In the genomic region with DNA sequence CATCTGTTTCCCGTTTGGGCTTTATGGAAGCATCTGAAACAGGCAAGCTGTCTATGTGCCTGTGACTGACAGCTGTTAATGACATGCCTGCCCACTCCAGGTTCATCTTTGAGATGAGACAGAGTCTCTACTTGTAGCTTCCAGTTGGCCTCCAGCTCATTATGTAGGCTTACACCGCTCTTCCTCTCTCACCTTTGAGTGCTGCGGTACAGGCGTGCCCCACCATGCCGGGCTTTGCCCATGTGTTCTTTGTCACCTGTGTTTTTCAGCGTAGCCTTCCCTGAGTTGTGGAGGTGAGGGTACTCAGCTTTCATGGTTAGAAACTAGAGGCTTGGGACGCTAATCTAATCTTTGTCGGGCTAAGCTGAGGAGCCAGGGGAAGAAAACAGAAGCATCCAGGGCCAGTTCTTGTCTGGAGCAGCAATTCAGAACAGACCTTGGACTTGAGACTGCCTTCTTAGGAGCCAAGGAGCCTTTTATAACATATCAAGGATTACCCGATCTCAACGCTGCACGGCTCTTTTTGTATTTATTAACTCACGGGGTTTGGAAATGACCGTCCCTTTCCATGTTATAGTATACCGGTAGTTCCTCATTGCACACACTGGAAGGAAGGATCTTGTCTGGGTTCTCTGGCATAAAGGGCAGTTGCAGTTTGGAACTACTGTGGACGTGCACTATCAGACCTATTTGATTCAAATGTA, we compare ENCODE assay signal across 17 mouse cellular contexts. TPM values are rescaled to one million over a fixed set of nuclear protein-coding genes. Genes with fewer than 3 reads are reported as not detected.
A peak's percentile ranks its signal among the peaks of the same experiment; 100 is the strongest.
DNase-seq lines count a peak whose midpoint lies in the region; ATAC-seq and TF ChIP-seq lines count a peak whose summit lies in the region.
"Had no signal": no experiment of that assay in that cellular context is flagged by ENCODE, and none has a peak within 500 bp of the region (broad histone marks: within the 10 kb centered on the region; RNA-seq: fewer than 3 reads in every experiment).

No protein-coding gene starts in this region.

- no peak for TF ChIP-seq EP300 in heart, adult 2 months (IDR thresholded peaks at IDR 0.05; ENCODE audit: insufficient read depth, low read depth, low read length)

- peaks cover 20% of the 10 kb centered on the region for H3K4me1 ChIP-seq in heart, adult 2 months (ENCODE audit: control insufficient read depth, insufficient read depth, low read length)
- H3K4me1 ChIP-seq in kidney, adult 2 months (ENCODE audit: control insufficient read depth, insufficient read depth, low read length): 0 out of 2 replicates have a peak, but pooled peaks cover 5% of the 10 kb centered on the region
- H3K4me1 ChIP-seq in kidney, embryonic 14.5 days (ENCODE audit: control insufficient read depth, insufficient read depth, low read length): peaks cover 5% of the 10 kb centered on the region
- no peaks in the 10 kb centered on the region for H3K4me1 ChIP-seq in hindbrain, embryonic 11.5 days (replicated peaks; ENCODE audit: control insufficient read depth, insufficient read depth, low read length)

- peak overlapping the region; percentile 81 for H3K27ac ChIP-seq in heart, adult 2 months
- H3K27ac ChIP-seq in kidney, adult 2 months (ENCODE audit: insufficient read depth, low read depth, low read length): no peak overlapping the region
- no peak overlapping the region for H3K27ac ChIP-seq in kidney, embryonic 14.5 days (ENCODE audit: low read depth, low read length)
- no peak overlapping the region for H3K27ac ChIP-seq in hindbrain, embryonic 11.5 days (ENCODE audit: low read depth, low read length)
- H3K27ac ChIP-seq: forebrain, embryonic 15.5 days; hindbrain, embryonic 14.5 days; liver, embryonic 15.5 days; midbrain, embryonic 13.5 days had no signal

- H3K79me3 ChIP-seq in C2C12 (ENCODE audit: low read depth): peaks cover 91% of the 10 kb centered on the region

- no peaks in the 10 kb centered on the region for H3K27me3 ChIP-seq in heart, adult 2 months (ENCODE audit: control insufficient read depth, insufficient read depth, low read length)
- no peaks in the 10 kb centered on the region for H3K27me3 ChIP-seq in kidney, adult 2 months (replicated peaks; ENCODE audit: control insufficient read depth, insufficient read depth, low read length)
- H3K27me3 ChIP-seq in kidney, embryonic 14.5 days (ENCODE audit: control insufficient read depth, insufficient read depth, low read length): no peaks in the 10 kb centered on the region
- H3K27me3 ChIP-seq in C2C12 (ENCODE audit: control insufficient read depth, insufficient read depth, insufficient read length): no peaks in the 10 kb centered on the region
- H3K27me3 ChIP-seq in hindbrain, embryonic 11.5 days (ENCODE audit: control insufficient read depth, insufficient read depth, low read length): no peaks in the 10 kb centered on the region
- H3K27me3 ChIP-seq: forebrain, embryonic 15.5 days; liver, embryonic 15.5 days; midbrain, embryonic 13.5 days had no signal

- no peak for TF ChIP-seq CTCF in heart, adult 2 months (IDR thresholded peaks at IDR 0.05)
- TF ChIP-seq CTCF in kidney, adult 2 months (conservative IDR thresholded peaks at IDR 0.05; ENCODE audit: insufficient read depth, insufficient read length, low read depth, low read length): no peak
- no peak for TF ChIP-seq CTCF in C2C12 (IDR thresholded peaks at IDR 0.05; ENCODE audit: control insufficient read depth, insufficient read depth, insufficient read length)

- peaks cover 14% of the 10 kb centered on the region for H3K36me3 ChIP-seq in heart, adult 2 months (ENCODE audit: control insufficient read depth, insufficient read depth, low read length)
- no peaks in the 10 kb centered on the region for H3K36me3 ChIP-seq in kidney, adult 2 months (ENCODE audit: control insufficient read depth, insufficient read depth, low read length)
- no peaks in the 10 kb centered on the region for H3K36me3 ChIP-seq in kidney, embryonic 14.5 days (ENCODE audit: control insufficient read depth, insufficient read depth, low read length)
- peaks cover 72% of the 10 kb centered on the region for H3K36me3 ChIP-seq in C2C12 (ENCODE audit: control insufficient read depth, insufficient read depth)
- H3K36me3 ChIP-seq in hindbrain, embryonic 11.5 days (ENCODE audit: control insufficient read depth, insufficient read depth, low read length): no peaks in the 10 kb centered on the region
- H3K36me3 ChIP-seq: forebrain, embryonic 15.5 days; liver, embryonic 15.5 days; midbrain, embryonic 13.5 days had no signal

- no peak for DNase-seq in heart, adult 2 months
- no peak for DNase-seq in heart, adult 9 months (ENCODE audit: low spot score in 2 of 2)
- DNase-seq in kidney, adult 2 months: peak; percentile 55
- DNase-seq in kidney, postnatal 14 days: peak; percentile 20
- no peak for DNase-seq in hindbrain, embryonic 11.5 days (ENCODE audit: low spot score)
- DNase-seq in ovary, postnatal 10 days (ENCODE audit: low spot score): no peak
- DNase-seq: adrenal gland, adult 8-10 months; cerebellum, adult 9-10 months; lung, postnatal 4 days; right cerebral cortex, postnatal 4 days; thymus, postnatal 36 days had no signal

- H3K4me3 ChIP-seq in heart, adult 2 months: no peak overlapping the region
- H3K4me3 ChIP-seq in kidney, adult 2 months (ENCODE audit: insufficient read depth, low read depth, low read length): no peak overlapping the region
- H3K4me3 ChIP-seq in kidney, embryonic 14.5 days (ENCODE audit: low read length): no peak overlapping the region
- no peak overlapping the region for H3K4me3 ChIP-seq in C2C12 (ENCODE audit: insufficient read depth, poor library complexity, severe bottlenecking)
- H3K4me3 ChIP-seq in hindbrain, embryonic 11.5 days (ENCODE audit: low read depth, low read length): no peak overlapping the region
- H3K4me3 ChIP-seq: forebrain, embryonic 15.5 days; liver, embryonic 15.5 days; midbrain, embryonic 13.5 days had no signal

- no peak overlapping the region for H3K4me2 ChIP-seq in kidney, embryonic 14.5 days (replicated peaks; ENCODE audit: low read depth, low read length)
- no peak overlapping the region for H3K4me2 ChIP-seq in hindbrain, embryonic 11.5 days (replicated peaks; ENCODE audit: low read depth, low read length)
- H3K4me2 ChIP-seq: forebrain, embryonic 15.5 days; hindbrain, embryonic 14.5 days; midbrain, embryonic 13.5 days had no signal

- intact Hi-C loops in heart, adult 2 months (cut with DNase I): no loop called here

- no peaks in the 10 kb centered on the region for H3K9me3 ChIP-seq in kidney, embryonic 14.5 days (ENCODE audit: control insufficient read depth, low read length)
- no peaks in the 10 kb centered on the region for H3K9me3 ChIP-seq in hindbrain, embryonic 11.5 days (ENCODE audit: control insufficient read depth, low read length)
- H3K9me3 ChIP-seq: forebrain, embryonic 15.5 days; liver, embryonic 15.5 days; midbrain, embryonic 13.5 days had no signal

- 68% methylated on average over 15 of the region's 15 CpGs for WGBS in heart, adult 2 months
- 71% methylated on average over 15 of the region's 15 CpGs for WGBS in kidney, adult 2 months
- 90% methylated on average over 15 of the region's 15 CpGs for WGBS in kidney, embryonic 14.5 days
- 94% methylated on average over 15 of the region's 15 CpGs for WGBS in hindbrain, embryonic 11.5 days

- ATAC-seq in kidney, embryonic 14.5 days (ENCODE audit: low FRiP score, low TSS enrichment): no peak
- ATAC-seq in hindbrain, embryonic 11.5 days (ENCODE audit: low FRiP score): no peak
- ATAC-seq: forebrain, embryonic 15.5 days had no signal

- no peak for TF ChIP-seq POLR2A in heart, adult 2 months (IDR thresholded peaks at IDR 0.05; ENCODE audit: insufficient read depth, low read depth, low read length)
- no peak for TF ChIP-seq POLR2A in kidney, adult 2 months (IDR thresholded peaks at IDR 0.05; ENCODE audit: low read depth, low read length)

- peak overlapping the region; percentile 22 for H3ac ChIP-seq in C2C12 (ENCODE audit: control insufficient read depth, insufficient read length, low read depth)

- H3K79me2 ChIP-seq in heart, adult 2 months (replicated peaks; ENCODE audit: control insufficient read depth, insufficient read depth, low read length): peaks cover 2% of the 10 kb centered on the region; the same call in 1 of the 2 replicates
- H3K79me2 ChIP-seq in C2C12 (ENCODE audit: control insufficient read depth, insufficient read depth): peaks cover 98% of the 10 kb centered on the region

- no peak overlapping the region for H3K9ac ChIP-seq in heart, adult 2 months (ENCODE audit: low read depth, low read length)
- no peak overlapping the region for H3K9ac ChIP-seq in kidney, embryonic 14.5 days (ENCODE audit: low read depth, low read length)
- no peak overlapping the region for H3K9ac ChIP-seq in hindbrain, embryonic 11.5 days (ENCODE audit: low read depth, low read length)
- H3K9ac ChIP-seq: forebrain, embryonic 15.5 days; hindbrain, embryonic 14.5 days; liver, embryonic 15.5 days; midbrain, embryonic 13.5 days had no signal

TF ChIP-seq in C2C12, 6 proteins besides CTCF, POLR2A, EP300 and RAD21:
- TF ChIP-seq USF1 (IDR thresholded peaks at IDR 0.05; ENCODE audit: low read depth): no peak
- no peak for TF ChIP-seq CEBPB (IDR thresholded peaks at IDR 0.05; ENCODE audit: low read depth)
- TF ChIP-seq MAX (IDR thresholded peaks at IDR 0.05): no peak
- TF ChIP-seq MYOG (IDR thresholded peaks at IDR 0.05; ENCODE audit: control insufficient read depth, extremely low read depth, insufficient read length): no peak
- TF ChIP-seq FOSL1 (IDR thresholded peaks at IDR 0.05; ENCODE audit: insufficient read depth, low read length, poor library complexity, severe bottlenecking): no peak
- TF ChIP-seq MYOD1 (IDR thresholded peaks at IDR 0.05; ENCODE audit: control insufficient read depth, insufficient read length, low read depth): no peak

RNA-seq across cellular contexts. Expression of a gene that starts 40.6 kb away (rescaled TPM):
- total RNA-seq in heart, adult 2 months (2021): 100 to 1,000 TPM; 196 to 225 TPM
- polyA plus RNA-seq in heart, adult 2 months (2012; rRNA removed): 176 and 318 TPM in 2 replicates
- 17.4 and 18.6 TPM in 2 replicates for polyA plus RNA-seq in kidney, adult 2 months (2012; rRNA removed)
- 6.1 and 10.3 TPM in 2 replicates for polyA plus RNA-seq in kidney, embryonic 14.5 days (2014; fragmentation: Nextera tagmentation; extraction: Ambion mirVana)
- 292 TPM for polyA plus RNA-seq in C2C12 (2012; fragmentation: generic; extraction: Trizol)
- 12.1 and 13.9 TPM in 2 replicates for polyA plus RNA-seq in hindbrain, embryonic 11.5 days (2014; fragmentation: Nextera tagmentation; extraction: Ambion mirVana)

Comparison
In these comparisons a context has a peak if more than half of its experiments do, and no peak if none do; other contexts are left out.
1. DNase-seq: peak in kidney, adult 2 months (single experiment) and kidney, postnatal 14 days (single experiment); none in heart, adult 2 months (0 of 2), heart, adult 9 months (0 of 2), hindbrain, embryonic 11.5 days (single experiment) and ovary, postnatal 10 days (single experiment).